Mouse (Mus musculus): Measurements from ENCODE around the gene Slc7a8. TPM values are rescaled to one million over a fixed set of nuclear protein-coding genes. Genes with fewer than 3 reads are reported as not detected.

The Slc7a8 gene
- total and polyA plus RNA-seq, 2 experiments from 2014 or later: 13.3 to 14.5 TPM

DNA sequence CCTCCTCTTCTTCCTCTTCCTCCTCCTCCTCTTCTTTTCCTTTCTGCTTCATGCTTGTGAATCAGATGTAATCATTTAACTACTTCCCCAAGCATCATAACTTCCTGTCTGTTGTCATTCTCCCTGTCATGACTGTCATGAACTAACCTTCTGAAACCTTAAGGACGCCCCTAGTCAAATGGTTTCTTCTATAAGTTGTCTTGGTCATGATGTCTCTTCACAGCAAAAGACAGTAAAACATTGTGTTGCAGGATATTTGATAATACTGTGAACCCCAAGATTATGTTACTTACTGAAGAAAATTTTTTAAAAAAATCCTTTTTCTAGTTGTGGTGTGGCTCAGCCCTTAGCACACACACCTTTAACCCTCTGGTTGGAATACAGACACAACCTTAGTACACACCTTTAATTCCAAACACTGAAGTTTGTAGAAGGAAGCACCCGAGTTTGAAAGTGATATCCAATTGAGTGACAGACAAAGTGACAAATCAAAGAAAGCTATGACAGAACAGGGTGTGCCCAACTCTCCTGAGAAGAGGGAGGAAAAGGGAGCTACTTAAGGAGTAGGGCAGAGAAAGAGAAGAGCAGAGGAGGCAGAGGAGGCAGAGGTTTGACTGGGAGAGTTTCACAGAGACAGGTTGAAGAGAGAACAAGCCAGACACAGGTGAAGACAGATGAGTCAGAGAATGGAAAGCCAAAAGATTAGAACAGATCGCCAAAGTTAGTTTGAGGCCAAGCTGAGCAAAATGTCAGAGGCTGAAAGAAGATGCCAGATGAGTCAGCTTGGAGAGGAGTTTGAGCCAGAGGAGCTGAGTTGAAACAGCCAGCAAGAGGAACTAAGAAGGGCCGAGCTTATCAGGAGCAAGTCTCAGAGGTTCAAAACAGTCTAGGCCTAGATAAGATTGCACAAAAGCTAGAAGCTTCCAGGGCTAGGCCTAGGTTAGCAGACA is 27.2 kb upstream of the Slc7a8 start:
- Histone ChIP-seq H3K36me3 (ENCODE audit: insufficient read depth) (no peaks in the 10 kb centered on the region), H3K4me1 (ENCODE audit: insufficient read depth) (no peaks in the 10 kb centered on the region), H3K9ac (no peak overlapping the region), H3K4me2 (ENCODE audit: low read depth) (no peak overlapping the region), H3K9me3 (ENCODE audit: low read length) (no peaks in the 10 kb centered on the region), H3K4me3 (ENCODE audit: low read depth, low read length) (no peak overlapping the region), H3K27me3 (ENCODE audit: insufficient read depth, low read length) (no peaks in the 10 kb centered on the region), H3K27ac (ENCODE audit: low read depth, low read length) (no peak overlapping the region)
- ATAC-seq (no peak), DNase-seq (no peak)
- WGBS: 80% methylated on average over 4 of the region's 4 CpGs
- TF ChIP-seq CTCF (IDR thresholded peaks at IDR 0.05; ENCODE audit: low read depth): no peak

DNA sequence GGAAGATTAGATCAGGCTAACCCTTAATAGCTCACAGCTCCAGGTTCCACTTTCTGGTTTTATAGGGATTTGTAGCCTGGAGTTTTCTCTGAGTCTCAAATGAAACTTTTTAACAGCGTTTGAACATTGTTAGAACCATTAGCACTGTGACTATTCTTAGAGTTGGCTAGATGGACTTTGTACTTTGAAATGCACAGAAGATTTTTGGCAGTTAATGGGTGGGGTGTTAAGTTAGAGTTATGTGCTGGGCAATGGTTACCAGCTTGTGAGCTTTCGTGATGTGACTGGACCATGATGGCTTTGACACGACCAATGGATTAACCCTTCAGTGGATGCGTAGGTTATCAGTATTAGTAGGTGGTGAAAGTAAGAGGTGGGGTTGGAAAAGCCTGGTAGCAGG is 24.4 kb upstream of the Slc7a8 start:
- DNase-seq (no peak), ATAC-seq (no peak)
- no peak overlapping the region for H3K9ac ChIP-seq
- no peak for TF ChIP-seq CTCF (IDR thresholded peaks at IDR 0.05; ENCODE audit: low read depth)
- no peaks in the 10 kb centered on the region for H3K4me1 ChIP-seq (ENCODE audit: insufficient read depth)
- H3K27me3 ChIP-seq (ENCODE audit: insufficient read depth, low read length): no peaks in the 10 kb centered on the region
- no peak overlapping the region for H3K4me3 ChIP-seq (ENCODE audit: low read depth, low read length)
- 81% methylated on average over 4 of the region's 4 CpGs for WGBS
- no peaks in the 10 kb centered on the region for H3K9me3 ChIP-seq (ENCODE audit: low read length)
- no peak overlapping the region for H3K4me2 ChIP-seq (ENCODE audit: low read depth)
- no peaks in the 10 kb centered on the region for H3K36me3 ChIP-seq (ENCODE audit: insufficient read depth)
- H3K27ac ChIP-seq (ENCODE audit: low read depth, low read length): no peak overlapping the region

DNA sequence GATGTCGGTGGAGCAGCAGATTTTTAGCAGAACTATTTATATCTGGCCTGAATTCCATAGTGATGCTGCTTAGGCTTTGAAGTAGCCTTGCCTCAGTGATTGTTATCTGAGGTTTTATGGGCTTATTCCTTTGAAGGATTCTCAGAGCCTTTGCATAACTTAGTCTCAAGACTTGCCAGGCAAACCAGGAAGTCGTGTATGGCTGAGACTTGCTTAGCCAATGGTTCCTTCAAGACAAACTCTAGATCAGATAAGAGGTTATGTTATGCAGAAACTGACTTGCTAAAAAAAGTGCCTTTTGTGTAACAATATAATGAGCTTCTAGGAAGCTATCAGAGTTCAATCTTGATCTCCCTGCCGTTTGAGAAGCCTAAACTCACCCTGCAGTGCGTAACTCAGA is 20.7 kb upstream of the Slc7a8 start:
- H3K27me3 ChIP-seq (ENCODE audit: insufficient read depth, low read length): no peaks in the 10 kb centered on the region
- no peak overlapping the region for H3K9ac ChIP-seq
- no peak overlapping the region for H3K4me2 ChIP-seq (ENCODE audit: low read depth)
- no peak for ATAC-seq
- 85% methylated on average over 4 of the region's 4 CpGs for WGBS
- H3K9me3 ChIP-seq (ENCODE audit: low read length): no peaks in the 10 kb centered on the region
- no peaks in the 10 kb centered on the region for H3K4me1 ChIP-seq (ENCODE audit: insufficient read depth)
- H3K4me3 ChIP-seq (ENCODE audit: low read depth, low read length): no peak overlapping the region
- TF ChIP-seq CTCF (IDR thresholded peaks at IDR 0.05; ENCODE audit: low read depth): no peak
- H3K27ac ChIP-seq (ENCODE audit: low read depth, low read length): no peak overlapping the region
- H3K36me3 ChIP-seq (ENCODE audit: insufficient read depth): no peaks in the 10 kb centered on the region
- DNase-seq: no peak

DNA sequence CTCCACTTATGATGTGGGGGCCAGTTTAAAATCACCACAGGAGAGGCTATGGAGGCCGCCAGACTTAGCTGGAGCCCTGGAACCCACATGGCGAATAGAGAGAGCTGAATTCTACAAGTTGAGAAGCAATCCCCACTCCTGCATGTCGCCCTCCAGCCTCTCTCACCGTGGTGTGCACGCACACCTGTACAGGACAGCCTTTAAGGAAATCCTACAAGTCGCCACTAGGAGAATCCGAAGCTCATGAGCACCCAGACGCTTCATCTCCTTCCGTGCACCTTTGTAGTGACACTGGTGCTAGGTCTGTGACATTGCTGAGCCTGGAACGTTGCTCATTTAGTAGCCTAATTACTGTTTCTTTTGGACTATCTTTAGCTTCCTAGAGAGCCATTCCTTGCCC is 17.9 kb upstream of the Slc7a8 start:
- 53% methylated on average over 10 of the region's 10 CpGs for WGBS
- no peak for ATAC-seq

DNA sequence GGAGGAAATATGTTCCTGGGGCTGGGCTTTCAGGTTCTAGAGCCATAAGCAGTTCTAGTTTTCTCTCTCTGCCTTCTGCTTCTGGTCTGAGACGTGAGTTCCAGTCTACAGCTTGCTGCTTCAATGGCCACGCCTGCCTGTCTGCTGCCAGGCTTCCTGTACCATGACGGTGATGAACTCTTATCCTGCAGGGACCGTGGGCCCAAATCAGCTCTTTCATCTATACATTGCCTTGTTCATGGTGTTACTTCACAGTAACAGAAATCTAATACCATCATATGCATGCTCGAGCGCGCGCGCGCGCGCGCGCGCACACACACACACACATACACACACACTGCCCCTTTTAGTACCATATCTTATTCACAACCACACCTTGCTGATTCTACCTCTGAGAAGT is 15.0 kb upstream of the Slc7a8 start:
- Histone ChIP-seq H3K4me2 (ENCODE audit: low read depth) (no peak overlapping the region), H3K4me3 (ENCODE audit: low read depth, low read length) (no peak overlapping the region), H3K27ac (ENCODE audit: low read depth, low read length) (no peak overlapping the region), H3K9me3 (ENCODE audit: low read length) (no peaks in the 10 kb centered on the region), H3K36me3 (ENCODE audit: insufficient read depth) (no peaks in the 10 kb centered on the region), H3K9ac (no peak overlapping the region), H3K4me1 (ENCODE audit: insufficient read depth) (no peaks in the 10 kb centered on the region), H3K27me3 (ENCODE audit: insufficient read depth, low read length) (no peaks in the 10 kb centered on the region)
- no peak for TF ChIP-seq CTCF (IDR thresholded peaks at IDR 0.05; ENCODE audit: low read depth)
- 96% methylated on average over 15 of the region's 15 CpGs for WGBS
- DNase-seq: no peak
- ATAC-seq: no peak

More for the DNA sequence above, 17.9 kb upstream of the Slc7a8 start:
- Histone ChIP-seq H3K9ac (no peak overlapping the region), H3K9me3 (ENCODE audit: low read length) (no peaks in the 10 kb centered on the region), H3K27me3 (ENCODE audit: insufficient read depth, low read length) (no peaks in the 10 kb centered on the region), H3K4me1 (ENCODE audit: insufficient read depth) (no peaks in the 10 kb centered on the region), H3K27ac (ENCODE audit: low read depth, low read length) (no peak overlapping the region), H3K4me2 (ENCODE audit: low read depth) (no peak overlapping the region), H3K4me3 (ENCODE audit: low read depth, low read length) (no peak overlapping the region), H3K36me3 (ENCODE audit: insufficient read depth) (no peaks in the 10 kb centered on the region)
- DNase-seq: no peak
- TF ChIP-seq CTCF (IDR thresholded peaks at IDR 0.05; ENCODE audit: low read depth): peak; percentile 32; the same call in 1 of the 2 replicates

DNA sequence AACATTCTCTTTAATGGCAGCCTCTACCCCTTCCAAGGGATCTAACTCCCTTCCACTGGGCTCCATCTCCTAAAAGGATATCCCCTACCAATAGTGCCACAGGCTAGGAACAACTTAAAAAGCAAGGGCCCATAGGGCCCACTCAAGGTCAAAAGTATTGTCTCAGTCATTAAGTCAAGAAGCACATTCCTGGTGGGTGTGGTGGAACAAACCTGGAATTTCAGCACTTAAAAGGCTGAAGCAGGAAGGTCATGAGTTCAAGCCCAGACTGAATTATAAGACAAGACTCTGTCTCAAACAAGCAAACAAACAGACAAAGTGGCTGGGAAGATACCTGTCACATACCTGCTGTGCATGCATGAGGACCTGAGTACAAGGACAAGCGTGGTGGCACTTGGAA is 14.2 kb upstream of the Slc7a8 start:
- WGBS: 91% methylated on average over 1 of the region's 1 CpGs

More for the DNA sequence above, 14.2 kb upstream of the Slc7a8 start:
- no peaks in the 10 kb centered on the region for H3K27me3 ChIP-seq (ENCODE audit: insufficient read depth, low read length)
- no peak overlapping the region for H3K4me3 ChIP-seq (ENCODE audit: low read depth, low read length)
- no peaks in the 10 kb centered on the region for H3K36me3 ChIP-seq (ENCODE audit: insufficient read depth)
- no peak overlapping the region for H3K9ac ChIP-seq
- no peak for DNase-seq
- no peaks in the 10 kb centered on the region for H3K9me3 ChIP-seq (ENCODE audit: low read length)
- H3K4me2 ChIP-seq (ENCODE audit: low read depth): no peak overlapping the region
- H3K27ac ChIP-seq (ENCODE audit: low read depth, low read length): no peak overlapping the region
- no peak for TF ChIP-seq CTCF (IDR thresholded peaks at IDR 0.05; ENCODE audit: low read depth)
- H3K4me1 ChIP-seq (ENCODE audit: insufficient read depth): no peaks in the 10 kb centered on the region
- no peak for ATAC-seq

All from forebrain, postnatal 0 days (tissue).